Mouse (Mus musculus) stomach, postnatal 0 days (tissue): Measurements from ENCODE around the gene Kars. TPM values are rescaled to one million over a fixed set of nuclear protein-coding genes. Genes with fewer than 3 reads are reported as not detected.

Experiments
- ATAC-seq: fragments of 200-750 bp; cut with Nextera tagmentation; 2 replicates; pipeline ENCODE4 v1.8.0; 2017; ENCODE audit not compliant: low FRiP score, low TSS enrichment
- DNase-seq: peaks from one replicate; pipeline ENCODE4 v3.0.0-alpha.2; 2016; ENCODE audit warnings: low spot score
- H3K27ac ChIP-seq: fragments of 300-500 bp; sonication (generic); replicated peaks from 2 replicates; pipeline ENCODE4 v1.5.1; 2014; ENCODE audit warnings: mild to moderate bottlenecking, control low read depth
- H3K27me3 ChIP-seq: fragments of 300-500 bp; sonication (generic); 2 replicates; pipeline ENCODE4 v1.6.1; 2014; ENCODE audit warnings: low read length; ENCODE audit not compliant: control insufficient read depth, insufficient read depth
- H3K36me3 ChIP-seq: fragments of 300-500 bp; sonication (generic); 2 replicates; pipeline ENCODE4 v1.6.1; 2014; ENCODE audit warnings: low read length, mixed read lengths; ENCODE audit not compliant: control insufficient read depth, insufficient read depth
- H3K4me1 ChIP-seq: fragments of 300-500 bp; sonication (generic); replicated peaks from 2 replicates; pipeline ENCODE4 v1.6.1; 2014; ENCODE audit warnings: antibody characterized with exemption; ENCODE audit not compliant: control insufficient read depth, insufficient read depth
- H3K4me2 ChIP-seq: fragments of 300-500 bp; sonication (generic); replicated peaks from 2 replicates; pipeline ENCODE4 v1.6.1; 2014; ENCODE audit warnings: low read depth, mild to moderate bottlenecking, control low read depth, moderate library complexity
- H3K4me3 ChIP-seq: fragments of 300-500 bp; sonication (generic); 2 replicates; pipeline ENCODE4 v1.5.1; 2014; ENCODE audit warnings: low read depth, low read length, control low read depth
- H3K9ac ChIP-seq: fragments of 300-500 bp; sonication (generic); 2 replicates; pipeline ENCODE4 v1.6.1; 2014; ENCODE audit warnings: mild to moderate bottlenecking, low read length, control low read depth, mixed read lengths
- H3K9me3 ChIP-seq: fragments of 300-500 bp; sonication (generic); 2 replicates; pipeline ENCODE4 v1.6.1; 2016; ENCODE audit warnings: low read length; ENCODE audit not compliant: control insufficient read depth
- CTCF ChIP-seq: IDR thresholded peaks from 2 replicates; pipeline ENCODE4 v1.5.1; 2016; ENCODE audit warnings: antibody characterized with exemption, low read depth, mild to moderate bottlenecking, moderate library complexity
- EP300 ChIP-seq: optimal IDR thresholded peaks from 2 replicates; pipeline ENCODE3; 2016; ENCODE audit warnings: antibody characterized with exemption
- WGBS: fragments of 180-500 bp; shearing (Covaris S2); extraction: QIAGEN DNeasy Blood & Tissue Kit; methylation state at CpG from one replicate; pipeline ENCODE4 v1.1.7; 2014; 5-methylcytosine and 5-hydroxymethylcytosine counted together
- polyA plus RNA-seq: library from polyadenylated mRNA; unstranded; fragments of >200 nt; fragmentation: Nextera tagmentation; extraction: Ambion mirVana; gene quantifications from 2 replicates; pipeline ENCODE4 v1.2.1, GENCODE M21; 2015

The Kars gene
- polyA plus RNA-seq, 1 experiment from 2014 or later, result 96.5 TPM

- Histone ChIP-seq H3K9ac (no peak overlapping the region), H3K36me3 (no peaks in the 10 kb centered on the region), H3K9me3 (no peaks in the 10 kb centered on the region), H3K4me1 (no peaks in the 10 kb centered on the region), H3K27ac (no peak overlapping the region), H3K4me2 (no peak overlapping the region), H3K4me3 (no peak overlapping the region), H3K27me3 (no peaks in the 10 kb centered on the region)
- DNase-seq (no peak), ATAC-seq (no peak)
- TF ChIP-seq EP300 (no peak), CTCF (peak; percentile 43)
- 84% methylated on average over 5 of the region's 5 CpGs for WGBS
These were observed 34.1 kb upstream of the Kars start for GRCm38 (mm10) chr8:112045182-112045581.

- Histone ChIP-seq H3K27ac (no peak overlapping the region), H3K4me2 (no peak overlapping the region), H3K4me1 (no peaks in the 10 kb centered on the region), H3K36me3 (no peaks in the 10 kb centered on the region), H3K27me3 (no peaks in the 10 kb centered on the region), H3K9ac (no peak overlapping the region), H3K9me3 (no peaks in the 10 kb centered on the region), H3K4me3 (no peak overlapping the region)
- ATAC-seq, result no peak
- DNase-seq, result no peak
- WGBS, result 73% methylated on average over 18 of the region's 18 CpGs
- TF ChIP-seq EP300 (no peak), CTCF (no peak)
These were observed 26.4 kb upstream of the Kars start for GRCm38 (mm10) chr8:112037521-112037920.

- H3K9ac ChIP-seq, result no peak overlapping the region
- no peaks in the 10 kb centered on the region for H3K4me1 ChIP-seq
- no peak overlapping the region for H3K4me3 ChIP-seq
- ATAC-seq (peak; percentile 60), DNase-seq (peak; percentile 61)
- TF ChIP-seq CTCF (peak; percentile 87), EP300 (no peak)
- no peak overlapping the region for H3K4me2 ChIP-seq
- H3K9me3 ChIP-seq, result no peaks in the 10 kb centered on the region
- H3K36me3 ChIP-seq, result no peaks in the 10 kb centered on the region
- no peaks in the 10 kb centered on the region for H3K27me3 ChIP-seq
- H3K27ac ChIP-seq, result no peak overlapping the region
- 13% methylated on average over 8 of the region's 8 CpGs for WGBS
These were observed 23.5 kb upstream of the Kars start for GRCm38 (mm10) chr8:112034603-112035002.

GRCm38 (mm10) chr8:112033071-112033470 is 21.9 kb upstream of the Kars start:
- Histone ChIP-seq H3K9me3 (no peaks in the 10 kb centered on the region), H3K4me3 (no peak overlapping the region), H3K27ac (no peak overlapping the region), H3K9ac (no peak overlapping the region), H3K27me3 (no peaks in the 10 kb centered on the region), H3K4me2 (no peak overlapping the region), H3K4me1 (no peaks in the 10 kb centered on the region), H3K36me3 (no peaks in the 10 kb centered on the region)
- TF ChIP-seq CTCF (no peak), EP300 (no peak)
- 52% methylated on average over 7 of the region's 7 CpGs for WGBS
- DNase-seq (no peak), ATAC-seq (no peak)

- Histone ChIP-seq H3K4me3 (no peak overlapping the region), H3K9ac (no peak overlapping the region), H3K27ac (no peak overlapping the region), H3K4me1 (no peaks in the 10 kb centered on the region), H3K9me3 (no peaks in the 10 kb centered on the region), H3K27me3 (no peaks in the 10 kb centered on the region), H3K4me2 (no peak overlapping the region), H3K36me3 (no peaks in the 10 kb centered on the region)
- ATAC-seq (no peak), DNase-seq (no peak)
- TF ChIP-seq EP300, result no peak
- no peak for TF ChIP-seq CTCF
- WGBS, result 53% methylated on average over 6 of the region's 6 CpGs
These were observed 19.5 kb upstream of the Kars start for GRCm38 (mm10) chr8:112030663-112031062.

GRCm38 (mm10) chr8:112029455-112029854 is 18.3 kb upstream of the Kars start:
- no peaks in the 10 kb centered on the region for H3K36me3 ChIP-seq
- H3K4me2 ChIP-seq, result no peak overlapping the region
- no peaks in the 10 kb centered on the region for H3K27me3 ChIP-seq
- no peak overlapping the region for H3K9ac ChIP-seq
- no peak overlapping the region for H3K4me3 ChIP-seq
- 75% methylated on average over 7 of the region's 7 CpGs for WGBS
- ATAC-seq, result no peak
- TF ChIP-seq EP300 (no peak), CTCF (no peak)
- DNase-seq, result no peak
- H3K4me1 ChIP-seq, result no peaks in the 10 kb centered on the region
- H3K9me3 ChIP-seq, result no peaks in the 10 kb centered on the region
- no peak overlapping the region for H3K27ac ChIP-seq
